Mouse (Mus musculus) limb, embryonic 15.5 days (tissue): Measurements from ENCODE around the gene Mob1a. TPM values are rescaled to one million over a fixed set of nuclear protein-coding genes. Genes with fewer than 3 reads are reported as not detected.

Experiments
- ATAC-seq: fragments of 200-750 bp; cut with Nextera tagmentation; 2 replicates; pipeline ENCODE4 v1.8.0; 2017; ENCODE audit warnings: low read depth, moderate TSS enrichment; ENCODE audit not compliant: insufficient number of reproducible peaks, low FRiP score, low TSS enrichment
- H3K27ac ChIP-seq: fragments of 300-500 bp; sonication (generic); 2 replicates; pipeline ENCODE4 v1.5.1; 2015; ENCODE audit warnings: moderate library complexity, mild to moderate bottlenecking, inconsistent platforms
- H3K27me3 ChIP-seq: fragments of 300-500 bp; sonication (generic); 2 replicates; pipeline ENCODE4 v1.6.1; 2015; ENCODE audit warnings: inconsistent platforms
- H3K36me3 ChIP-seq: fragments of 300-500 bp; sonication (generic); 2 replicates; pipeline ENCODE4 v1.6.1; 2015; ENCODE audit warnings: inconsistent platforms
- H3K4me1 ChIP-seq: fragments of 300-500 bp; sonication (generic); 2 replicates; pipeline ENCODE4 v1.6.1; 2015; ENCODE audit warnings: inconsistent platforms
- H3K4me2 ChIP-seq: fragments of 300-500 bp; sonication (generic); 2 replicates; pipeline ENCODE4 v1.6.1; 2015; ENCODE audit warnings: mild to moderate bottlenecking, inconsistent platforms
- H3K4me3 ChIP-seq: fragments of 300-500 bp; sonication (generic); 2 replicates; pipeline ENCODE4 v1.5.1; 2015; ENCODE audit warnings: mild to moderate bottlenecking, inconsistent platforms
- H3K9ac ChIP-seq: fragments of 300-500 bp; sonication (generic); 2 replicates; pipeline ENCODE4 v1.6.1; 2015; ENCODE audit warnings: inconsistent platforms
- H3K9me3 ChIP-seq: fragments of 300-500 bp; sonication (generic); 2 replicates; pipeline ENCODE4 v1.6.1; 2016; ENCODE audit warnings: inconsistent platforms
- WGBS: fragments of 180-500 bp; shearing (Covaris S2); methylation state at CpG from one replicate; pipeline ENCODE4 v1.1.7; 2015; 5-methylcytosine and 5-hydroxymethylcytosine counted together
- polyA plus RNA-seq: library from polyadenylated mRNA; unstranded; fragments of >200 nt; fragmentation: Nextera tagmentation; extraction: Ambion mirVana; gene quantifications from 2 replicates; pipeline ENCODE4 v1.2.1, GENCODE M21; 2015

Gene Mob1a
- polyA plus RNA-seq, 1 experiment from 2014 or later = 68.7 TPM

- H3K4me2 ChIP-seq = no peak overlapping the region
- no peak for ATAC-seq
- peaks cover 13% of the 10 kb centered on the region for H3K4me1 ChIP-seq
- no peaks in the 10 kb centered on the region for H3K27me3 ChIP-seq
- H3K4me3 ChIP-seq = no peak overlapping the region
- no peak overlapping the region for H3K9ac ChIP-seq
- H3K9me3 ChIP-seq = no peaks in the 10 kb centered on the region
- WGBS = 61% methylated on average over 3 of the region's 3 CpGs
- peak overlapping the region; percentile 12; the same call in 1 of the 2 replicates for H3K27ac ChIP-seq
- H3K36me3 ChIP-seq = peaks cover 10% of the 10 kb centered on the region
These were observed 22.1 kb downstream of the Mob1a start for GRCm38 (mm10) chr6:83347916-83348315.

DNA sequence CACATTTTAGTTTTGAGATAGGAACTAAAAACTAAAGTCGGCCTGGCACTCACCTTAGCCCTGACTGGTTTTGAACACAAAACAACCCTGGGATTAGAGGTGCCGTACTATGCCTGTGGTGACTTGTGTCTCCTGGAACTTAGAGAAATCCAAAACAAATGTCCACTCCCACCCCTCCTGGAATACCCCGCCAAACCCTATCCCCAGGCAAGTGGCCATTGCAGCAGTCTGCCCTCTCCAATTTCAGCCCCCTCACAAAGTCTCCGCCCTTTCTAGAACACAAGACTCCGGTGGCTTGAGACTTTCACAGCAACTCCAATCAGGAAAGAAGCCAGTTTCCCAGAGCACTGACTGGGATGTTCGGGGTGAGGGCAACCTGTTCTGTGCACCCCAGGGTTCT lies 23.1 kb downstream of the Mob1a start, which contains the start of gene Bola3:
Gene Bola3, plus strand, starts transcription at position 275 of the 400 bp plus-strand sequence.
- whole genome bisulfite sequencing = 21% methylated on average over 6 of the region's 6 CpGs

DNA sequence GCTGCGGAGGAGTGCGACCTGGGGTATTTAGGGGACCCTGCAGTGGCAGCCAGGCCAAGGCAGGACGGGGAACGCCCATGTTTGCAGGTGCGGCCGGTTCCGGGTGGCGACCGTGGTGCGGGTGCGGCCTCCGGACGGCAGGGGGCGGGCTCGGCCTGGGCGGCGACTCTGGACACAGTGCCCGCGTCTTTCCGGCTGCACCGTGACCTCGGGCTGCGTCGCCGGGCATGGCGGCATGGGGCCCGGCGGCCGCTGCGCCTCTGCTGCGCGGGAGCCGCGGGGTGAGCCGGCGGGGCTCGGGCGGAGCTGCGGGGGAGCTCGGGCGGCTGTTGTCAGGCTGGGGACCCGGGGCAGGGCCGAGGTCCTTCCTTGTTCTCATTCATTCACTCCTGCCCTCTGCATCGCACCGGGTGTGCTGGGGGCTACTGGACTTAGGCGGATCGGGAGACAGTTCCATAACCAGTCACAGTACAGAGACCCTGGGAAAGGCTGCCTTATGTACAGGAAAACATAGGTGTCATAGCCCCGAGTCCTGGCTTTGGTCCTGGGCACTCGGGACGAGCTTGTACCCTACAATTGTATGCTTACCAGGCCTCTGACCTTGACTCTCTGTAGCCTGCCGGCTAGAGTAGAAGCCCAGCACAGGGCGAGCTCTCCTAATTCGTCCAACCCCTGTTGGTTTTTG lies 23.6 kb downstream of the Mob1a start:
- peak; percentile 82 for ATAC-seq
- no peaks in the 10 kb centered on the region for H3K27me3 ChIP-seq
- H3K4me2 ChIP-seq = peak overlapping the region; percentile 76
- no peaks in the 10 kb centered on the region for H3K9me3 ChIP-seq
- H3K4me1 ChIP-seq = peaks cover 13% of the 10 kb centered on the region
- 0 out of 2 replicates have a peak overlapping the region, but pooled peaks have one; percentile 8 for H3K27ac ChIP-seq
- H3K4me3 ChIP-seq = peak overlapping the region; percentile 94
- H3K9ac ChIP-seq = peak overlapping the region; percentile 95
- H3K36me3 ChIP-seq = peaks cover 17% of the 10 kb centered on the region
- under 1% methylated on average over 53 of the region's 53 CpGs for WGBS

More for the DNA sequence above, 23.1 kb downstream of the Mob1a start, which contains the start of gene Bola3:
- Histone ChIP-seq H3K27ac (0 out of 2 replicates have a peak within 1 kb of the TSS, but pooled peaks have one; percentile 8), H3K36me3 (peaks cover 14% of the 10 kb centered on the region), H3K4me2 (peak within 1 kb of the TSS; percentile 76), H3K9ac (peak within 1 kb of the TSS; percentile 95), H3K27me3 (no peaks in the 10 kb centered on the region), H3K9me3 (no peaks in the 10 kb centered on the region), H3K4me1 (peaks cover 13% of the 10 kb centered on the region), H3K4me3 (peak within 1 kb of the TSS; percentile 94)
- ATAC-seq = no peak

DNA sequence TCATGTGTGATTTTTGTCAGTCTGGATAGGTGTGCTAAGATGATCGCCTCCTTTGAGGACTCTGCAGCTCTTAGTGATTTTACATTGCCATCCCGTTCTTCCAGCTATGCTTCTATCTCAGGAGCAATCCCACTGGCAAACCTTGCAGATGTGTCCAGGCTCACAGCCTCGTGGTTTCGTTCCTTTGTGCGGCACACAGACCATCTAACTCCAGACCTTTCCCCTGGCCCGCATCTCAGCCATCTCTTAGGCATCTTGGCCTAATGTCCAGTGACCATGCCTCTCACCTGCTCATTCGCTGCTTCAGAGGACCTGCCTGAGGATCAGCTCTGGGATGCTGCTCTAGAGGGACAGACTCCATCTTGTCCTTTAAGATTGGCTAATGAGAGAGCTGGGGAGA lies 24.4 kb downstream of the Mob1a start:
- Histone ChIP-seq H3K4me3 (peak overlapping the region; percentile 94), H3K9ac (peak overlapping the region; percentile 95), H3K27me3 (no peaks in the 10 kb centered on the region), H3K4me1 (peaks cover 13% of the 10 kb centered on the region), H3K36me3 (peaks cover 25% of the 10 kb centered on the region), H3K4me2 (peak overlapping the region; percentile 76), H3K27ac (no peak overlapping the region), H3K9me3 (no peaks in the 10 kb centered on the region)
- ATAC-seq = no peak
- WGBS = 81% methylated on average over 7 of the region's 7 CpGs

DNA sequence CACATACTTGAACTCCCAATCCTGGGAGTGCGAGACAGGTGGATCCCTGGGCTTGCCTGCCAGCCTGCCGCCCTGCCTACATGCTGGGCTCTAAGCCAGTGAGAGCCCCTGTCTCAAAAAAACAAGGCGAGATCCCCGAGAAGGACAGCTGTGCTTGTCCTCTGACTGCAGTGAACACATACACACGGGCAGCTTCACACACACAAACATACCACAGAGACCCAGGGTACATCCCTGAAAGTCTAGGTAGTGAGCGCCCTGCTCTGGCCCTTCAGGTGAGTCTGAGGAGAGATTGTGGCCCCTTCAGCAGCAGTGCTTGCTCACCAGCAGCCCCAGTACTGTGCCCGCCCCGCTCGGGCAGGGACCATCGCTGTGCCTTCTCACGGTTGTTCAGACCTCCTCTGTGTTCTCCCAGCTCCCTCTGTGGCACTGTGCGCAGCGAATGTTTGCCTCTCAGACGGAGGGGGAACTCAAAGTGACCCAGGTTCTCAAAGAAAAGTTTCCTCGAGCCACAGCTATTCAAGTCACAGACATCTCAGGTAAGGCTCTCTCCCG lies 25.1 kb downstream of the Mob1a start:
- H3K9ac ChIP-seq = no peak overlapping the region
- 88% methylated on average over 16 of the region's 16 CpGs for WGBS
- no peak overlapping the region for H3K4me2 ChIP-seq
- H3K36me3 ChIP-seq = peaks cover 32% of the 10 kb centered on the region
- no peaks in the 10 kb centered on the region for H3K27me3 ChIP-seq
- H3K4me1 ChIP-seq = peaks cover 13% of the 10 kb centered on the region
- ATAC-seq = no peak
- H3K27ac ChIP-seq = no peak overlapping the region
- H3K9me3 ChIP-seq = no peaks in the 10 kb centered on the region
- H3K4me3 ChIP-seq = no peak overlapping the region

DNA sequence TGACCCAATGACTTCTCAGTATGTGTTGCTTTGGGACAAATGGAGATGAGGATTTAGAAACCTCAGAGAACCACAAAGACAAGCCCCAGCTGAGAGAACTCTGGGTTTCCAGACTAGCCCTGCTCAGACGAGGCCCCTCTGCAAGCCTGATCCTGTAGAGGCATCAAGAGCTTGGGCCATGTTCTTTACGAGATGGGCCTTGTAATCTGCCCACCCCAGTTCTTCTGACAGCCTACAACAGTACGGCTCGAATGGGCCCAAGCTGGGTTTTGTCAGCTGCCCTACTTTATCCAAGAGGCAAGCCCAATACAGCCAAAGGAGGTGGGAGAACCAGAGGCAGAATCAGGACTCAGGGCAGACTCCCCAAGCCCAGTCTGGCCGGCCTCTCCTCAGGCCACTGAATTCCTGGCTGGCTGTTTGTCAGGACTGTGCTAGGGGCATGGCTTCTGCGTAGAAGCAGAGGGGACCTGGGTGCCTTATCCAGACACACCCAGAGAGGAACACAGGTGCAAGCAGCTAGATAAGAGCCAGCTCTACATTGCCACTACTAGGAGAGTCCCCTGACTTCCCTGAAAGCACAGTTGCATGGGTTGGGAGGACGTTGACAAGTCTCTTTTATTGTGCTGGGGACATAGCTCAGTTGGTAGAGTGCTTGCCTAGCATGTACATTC lies 25.8 kb downstream of the Mob1a start:
- Histone ChIP-seq H3K9ac (no peak overlapping the region), H3K27ac (no peak overlapping the region), H3K4me3 (no peak overlapping the region), H3K27me3 (no peaks in the 10 kb centered on the region), H3K4me1 (peaks cover 13% of the 10 kb centered on the region), H3K4me2 (no peak overlapping the region), H3K9me3 (no peaks in the 10 kb centered on the region), H3K36me3 (peaks cover 32% of the 10 kb centered on the region)
- ATAC-seq = no peak
- 70% methylated on average over 7 of the region's 7 CpGs for WGBS

DNA sequence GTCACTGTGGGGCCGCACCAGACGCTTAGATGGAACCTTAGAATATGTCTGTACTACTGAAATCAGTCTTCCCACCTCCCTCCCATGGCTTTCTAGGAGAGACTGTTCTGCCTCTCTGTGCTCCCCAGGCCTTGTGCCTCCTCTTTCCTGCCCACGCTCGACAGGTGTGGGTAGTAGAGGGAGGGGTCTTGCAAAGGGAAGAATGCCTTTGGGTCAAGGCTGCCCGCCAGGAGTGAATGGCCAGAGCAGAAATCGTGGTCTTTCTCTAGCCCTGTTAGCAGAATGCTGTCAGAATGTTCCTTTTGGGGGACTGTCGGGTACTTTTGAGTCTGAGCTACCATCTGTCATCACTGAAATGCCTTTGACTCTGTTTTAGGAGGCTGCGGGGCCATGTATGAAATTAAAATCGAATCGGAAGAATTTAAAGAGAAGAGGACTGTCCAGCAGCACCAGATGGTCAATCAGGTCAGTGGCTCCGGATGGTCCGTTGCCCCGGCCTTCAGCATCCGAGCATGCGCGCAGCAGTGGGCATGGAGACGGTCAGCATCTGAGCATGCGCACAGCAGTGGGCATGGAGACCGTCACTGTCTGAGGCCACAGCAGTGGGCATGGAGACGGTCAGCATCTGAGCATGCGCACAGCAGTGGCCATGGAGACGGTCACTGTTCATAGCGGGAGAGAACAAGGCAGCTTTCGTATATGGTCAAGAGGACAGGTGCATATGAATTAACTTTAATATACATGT lies 27.0 kb downstream of the Mob1a start:
- H3K27me3 ChIP-seq = no peaks in the 10 kb centered on the region
- ATAC-seq = no peak
- 94% methylated on average over 24 of the region's 24 CpGs for WGBS
- peaks cover 13% of the 10 kb centered on the region for H3K4me1 ChIP-seq
- H3K36me3 ChIP-seq = peaks cover 39% of the 10 kb centered on the region
- no peak overlapping the region for H3K27ac ChIP-seq
- no peak overlapping the region for H3K4me3 ChIP-seq
- H3K9me3 ChIP-seq = no peaks in the 10 kb centered on the region
- H3K9ac ChIP-seq = no peak overlapping the region
- no peak overlapping the region for H3K4me2 ChIP-seq

DNA sequence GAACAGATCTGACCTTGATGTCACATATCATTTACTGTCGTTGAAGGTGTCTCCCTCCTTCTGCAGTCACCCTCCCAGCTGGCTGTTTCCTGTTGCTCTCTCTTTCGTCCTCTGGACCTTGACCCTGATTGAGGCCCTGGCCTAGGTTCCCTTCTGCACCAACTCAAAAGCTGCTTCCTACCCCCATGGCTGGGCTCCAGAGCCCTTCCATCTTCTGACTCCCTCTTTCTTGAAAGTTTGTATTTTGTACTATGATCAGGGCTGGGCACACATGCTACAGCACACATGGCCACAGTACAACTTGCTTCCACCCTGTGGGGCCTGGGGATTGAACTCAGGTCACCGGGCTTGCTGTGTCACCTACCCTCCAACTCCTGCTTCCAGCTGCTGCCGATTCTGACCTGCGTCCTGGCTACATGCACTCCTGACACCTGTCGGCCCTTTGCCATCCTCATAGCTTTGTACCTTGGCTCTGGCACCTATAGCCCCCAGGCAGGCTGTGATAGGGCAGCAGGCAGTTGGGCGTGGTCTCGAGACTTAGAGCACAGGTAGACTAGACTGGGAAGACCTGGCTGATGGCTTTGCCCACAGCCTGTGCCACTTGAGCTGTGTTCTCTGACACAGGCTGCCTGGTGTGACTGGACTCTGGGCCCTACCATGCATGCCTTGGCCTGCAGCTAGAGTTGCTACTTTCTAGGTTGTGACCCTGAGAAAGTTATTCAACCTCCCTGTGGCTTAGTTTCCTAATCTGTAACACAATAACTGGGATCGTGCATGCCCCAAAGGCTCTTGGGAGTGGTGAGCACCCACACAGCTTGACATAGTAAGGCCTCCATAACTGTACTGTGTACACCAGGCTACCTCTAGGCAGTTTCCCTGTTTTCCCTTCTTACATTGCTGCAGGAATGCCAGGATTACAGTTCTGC lies 29.3 kb downstream of the Mob1a start:
- Histone ChIP-seq H3K27ac (no peak overlapping the region), H3K27me3 (no peaks in the 10 kb centered on the region), H3K9me3 (no peaks in the 10 kb centered on the region), H3K4me2 (no peak overlapping the region), H3K4me3 (no peak overlapping the region), H3K4me1 (peaks cover 4% of the 10 kb centered on the region), H3K9ac (no peak overlapping the region), H3K36me3 (peaks cover 58% of the 10 kb centered on the region)
- no peak for ATAC-seq
- WGBS = 79% methylated on average over 9 of the region's 9 CpGs

DNA sequence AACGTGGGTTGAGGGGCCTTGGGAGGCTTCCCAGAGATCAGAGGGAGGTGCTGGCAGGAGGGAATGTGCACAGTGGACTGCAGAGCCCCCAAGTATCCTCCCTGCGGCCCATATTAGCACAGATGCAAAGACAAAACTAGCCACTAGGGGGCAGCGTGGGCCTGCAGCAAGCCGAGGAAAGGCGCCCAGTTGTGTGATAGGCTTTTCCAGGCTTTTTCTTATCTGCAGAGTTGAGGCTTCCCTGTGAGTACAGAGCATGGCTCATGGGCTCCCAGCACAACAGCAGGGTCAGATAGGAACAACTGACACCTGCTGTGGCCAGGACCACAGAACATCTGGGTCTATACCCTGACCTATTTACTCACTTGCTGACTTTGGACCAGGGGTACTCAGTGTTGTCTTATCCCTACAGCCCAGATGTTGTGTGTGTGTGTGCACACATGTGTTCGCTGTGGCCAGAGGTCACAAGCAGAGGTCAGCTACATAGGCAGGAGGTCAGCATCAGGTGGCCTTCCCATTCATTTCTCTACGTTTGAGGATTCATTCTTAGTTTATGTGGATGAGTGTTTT lies 30.8 kb downstream of the Mob1a start:
- Histone ChIP-seq H3K9ac (no peak overlapping the region), H3K4me2 (no peak overlapping the region), H3K27ac (no peak overlapping the region), H3K4me3 (no peak overlapping the region), H3K36me3 (peaks cover 71% of the 10 kb centered on the region), H3K9me3 (no peaks in the 10 kb centered on the region), H3K27me3 (no peaks in the 10 kb centered on the region), H3K4me1 (no peaks in the 10 kb centered on the region)
- ATAC-seq = no peak
- WGBS = 26% methylated on average over 7 of the region's 7 CpGs

DNA sequence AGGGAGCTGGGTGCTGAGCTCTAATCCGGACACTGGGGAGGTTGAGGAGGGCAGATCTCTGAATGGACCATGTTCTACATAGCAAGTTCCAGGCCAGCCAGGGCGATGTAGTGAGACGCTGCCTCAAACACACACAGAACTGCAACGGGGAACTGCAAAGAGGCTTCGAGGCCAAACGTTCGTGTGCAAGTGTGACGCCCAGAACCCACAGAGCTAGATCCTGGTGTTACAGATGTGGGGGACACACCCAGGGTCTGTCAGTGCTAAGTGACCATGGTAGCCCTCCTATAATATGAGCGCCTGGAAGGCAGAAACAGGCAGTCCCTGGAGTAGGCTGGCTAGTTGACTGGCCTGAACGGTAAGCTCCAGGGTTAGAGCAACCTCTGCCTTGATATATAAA lies 31.6 kb downstream of the Mob1a start:
- no peaks in the 10 kb centered on the region for H3K4me1 ChIP-seq
- no peak overlapping the region for H3K9ac ChIP-seq
- peaks cover 76% of the 10 kb centered on the region for H3K36me3 ChIP-seq
- no peak overlapping the region for H3K4me2 ChIP-seq
- ATAC-seq = no peak
- H3K27me3 ChIP-seq = no peaks in the 10 kb centered on the region
- 93% methylated on average over 10 of the region's 10 CpGs for WGBS
- 0 out of 2 replicates have a peak overlapping the region, but pooled peaks have one; percentile 4 for H3K27ac ChIP-seq
- no peaks in the 10 kb centered on the region for H3K9me3 ChIP-seq
- H3K4me3 ChIP-seq = no peak overlapping the region
